Mouse (Mus musculus) cerebellum, adult 2 months (tissue): ENCODE data around the gene Mrpl43.

Experiments
- CTCF ChIP-seq: fragments of 200-500 bp; IDR thresholded peaks from 2 replicates; pipeline ENCODE4 v1.5.1; 2011; ENCODE audit warnings: low read depth, mild to moderate bottlenecking, control low read depth, low read length, moderate library complexity, borderline replicate concordance; ENCODE audit not compliant: insufficient read depth
- POLR2A ChIP-seq: fragments of 200-500 bp; IDR thresholded peaks from 2 replicates; pipeline ENCODE4 v1.6.1; 2011; ENCODE audit warnings: low read length, control low read depth, borderline replicate concordance; ENCODE audit not compliant: insufficient read depth

- TF ChIP-seq POLR2A = peak; percentile 31; the same call in 1 of the 2 replicates
- TF ChIP-seq CTCF = no peak
Observed at GRCm38 (mm10) chr19:45015518-45016281, 9.5 kb upstream of the Mrpl43 start.
